Mouse (Mus musculus) Muller cell, postnatal 12 days (primary cell): ENCODE measurements around the gene Gm28048.

ENCODE experiments used
- DNase-seq: peaks from one replicate; pipeline ENCODE4 v3.0.0-alpha.2; 2015; ENCODE audit errors: inconsistent ontology term

The Gm28048 gene

DNA sequence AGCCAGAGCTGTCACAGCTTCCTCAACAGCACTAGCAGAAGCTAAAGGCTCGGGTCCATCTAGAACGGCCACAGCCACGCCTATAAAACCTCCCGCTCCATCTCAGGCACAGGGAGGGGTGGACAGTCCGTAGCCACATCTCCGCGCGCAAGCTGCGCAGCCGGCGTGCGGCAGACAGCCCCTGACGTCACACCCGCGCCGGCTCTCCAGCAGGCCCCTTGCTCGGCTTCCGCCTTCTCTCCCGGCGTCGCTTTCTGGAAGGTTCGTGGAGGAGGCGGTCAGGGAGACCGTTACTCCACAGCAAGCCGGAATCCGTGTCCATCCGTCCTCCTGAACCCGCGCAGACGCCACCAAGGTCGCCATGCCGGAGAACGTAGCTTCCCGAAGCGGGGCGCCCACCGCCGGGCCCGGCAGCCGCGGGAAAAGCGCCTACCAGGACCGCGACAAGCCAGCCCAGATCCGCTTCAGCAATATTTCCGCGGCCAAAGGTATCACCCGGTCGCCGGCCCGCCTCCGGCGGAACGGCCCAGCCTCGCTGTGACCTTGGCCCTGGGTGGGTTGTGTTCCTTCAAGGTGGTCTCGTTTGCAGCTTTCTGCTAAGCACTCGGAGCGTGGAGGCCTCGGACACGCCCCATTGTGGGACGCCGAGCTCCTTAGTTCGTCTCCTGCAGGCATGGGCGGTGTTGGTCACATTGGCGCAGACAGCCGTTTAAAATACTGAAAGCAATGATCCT lies 8.7 kb upstream of the Gm28048 start, which contains the start of gene Cct4:
TSS of gene Cct4 (plus strand) at position 127 of the 734 bp plus-strand sequence.
- peak; percentile 95 for DNase-seq

DNA sequence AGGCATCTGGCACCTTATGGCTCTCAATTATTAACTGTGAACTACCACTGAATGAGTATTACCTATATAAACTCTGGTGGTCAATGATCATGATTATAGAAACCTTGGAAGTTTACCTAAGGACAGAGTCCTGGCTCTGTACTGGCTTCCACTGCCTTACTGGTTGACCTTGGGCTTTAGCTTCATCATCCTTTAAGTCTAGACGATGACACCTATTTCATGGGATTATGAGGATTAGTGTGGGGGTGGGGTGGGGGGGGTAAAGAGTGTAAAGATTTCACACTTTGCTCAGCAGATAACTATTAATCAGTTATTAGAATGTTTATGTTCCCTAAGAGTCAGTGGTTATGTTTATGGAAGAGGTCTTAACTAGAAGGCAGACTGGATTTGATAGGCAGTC lies 7.9 kb upstream of the Gm28048 start:
- DNase-seq = no peak

DNA sequence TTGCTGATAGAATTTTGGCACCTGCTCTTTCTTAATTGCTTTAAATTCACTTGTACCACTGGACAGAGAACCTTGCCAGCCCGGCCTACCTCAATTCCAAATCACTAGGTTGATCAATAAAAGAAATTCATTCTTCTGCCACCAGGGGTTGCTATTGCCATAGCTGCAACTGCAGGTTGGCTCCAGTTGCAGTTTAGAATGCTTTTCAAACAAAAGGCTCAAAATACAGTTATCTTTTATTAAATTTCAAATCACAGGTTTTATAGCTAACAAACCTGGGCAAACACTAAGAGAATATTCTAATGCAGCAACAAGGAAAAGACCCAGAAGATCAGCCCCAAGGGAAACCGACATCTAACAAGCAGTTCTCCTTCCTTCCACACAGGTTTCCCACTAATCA lies 5.5 kb upstream of the Gm28048 start:
- DNase-seq = peak; percentile 42

DNA sequence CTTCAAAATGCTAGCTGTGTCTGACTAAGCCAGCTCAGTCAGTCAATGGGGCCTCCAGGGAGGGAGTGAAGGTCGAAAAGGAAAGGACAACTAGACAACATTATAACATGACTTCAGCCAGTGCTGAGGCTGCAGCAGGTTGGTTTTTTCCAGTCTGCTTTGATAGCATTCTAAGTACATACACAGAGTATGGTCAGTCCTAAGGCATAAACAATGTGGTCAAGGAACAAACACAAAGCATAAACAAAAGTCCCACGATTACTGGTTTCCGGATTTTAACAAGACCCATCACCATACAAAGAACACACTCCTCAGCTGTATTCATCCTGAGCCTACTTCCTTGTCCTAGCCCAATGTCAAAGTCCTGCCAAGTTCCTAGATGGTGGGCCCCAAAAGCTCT lies 3.6 kb upstream of the Gm28048 start:
- no peak for DNase-seq

DNA sequence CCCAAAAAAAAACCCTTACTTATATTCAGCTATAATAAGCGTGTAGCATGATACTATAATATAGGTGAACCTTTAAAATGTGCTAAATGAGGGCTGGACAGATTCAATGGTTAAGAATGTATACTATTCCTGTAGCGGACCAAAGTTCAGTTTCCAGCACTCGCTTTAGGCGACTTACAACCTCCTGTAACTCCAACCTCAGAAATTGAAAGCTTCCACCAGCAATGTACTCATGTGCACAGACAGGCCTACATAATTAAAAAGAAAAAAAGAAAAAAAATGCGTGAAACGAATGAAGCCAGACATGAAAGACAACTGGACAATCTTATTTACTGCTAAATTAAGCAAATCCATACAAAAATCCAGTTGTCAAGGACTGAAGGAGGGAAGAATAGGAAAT lies 956 bp upstream of the Gm28048 start:
- no peak for DNase-seq

DNA sequence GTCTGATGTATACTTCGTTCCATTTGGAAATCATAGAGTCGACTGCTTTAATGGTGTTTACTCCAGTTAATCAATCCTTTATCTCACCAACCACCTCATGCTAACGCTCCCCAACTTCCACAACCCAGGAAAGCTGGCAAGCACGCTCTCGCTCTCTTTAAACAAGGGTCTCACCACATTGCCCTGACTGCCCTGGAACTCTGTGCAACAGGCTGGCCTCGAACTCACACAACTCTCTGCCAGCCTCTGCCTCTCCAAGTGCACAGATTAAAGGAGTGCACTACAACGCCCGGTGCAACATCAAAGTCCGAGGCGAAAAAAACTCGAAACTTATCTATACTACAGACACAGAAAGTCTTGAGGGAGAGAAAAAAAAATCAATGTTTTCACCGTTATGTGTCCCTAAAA lies 343 bp downstream of the Gm28048 start:
- DNase-seq = no peak

DNA sequence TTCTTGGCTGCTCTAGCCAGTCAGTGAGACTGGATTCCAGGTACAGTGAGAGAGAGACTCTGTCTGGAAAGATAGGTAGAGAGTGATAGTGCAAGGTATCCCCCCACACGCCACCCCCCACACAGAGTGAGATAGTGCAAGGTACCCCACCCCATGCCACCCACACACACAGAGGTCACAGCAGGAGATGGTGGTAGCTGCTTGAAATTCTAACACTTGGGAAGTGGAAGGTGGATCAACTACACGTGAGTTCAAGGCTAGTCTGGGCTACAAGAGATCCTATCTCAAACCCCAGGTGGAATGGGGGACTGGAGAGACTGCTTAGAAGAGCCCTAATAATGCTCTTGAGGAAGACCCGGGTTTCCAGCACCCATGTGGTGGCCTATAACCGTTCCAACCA lies 849 bp downstream of the Gm28048 start:
- no peak for DNase-seq

DNA sequence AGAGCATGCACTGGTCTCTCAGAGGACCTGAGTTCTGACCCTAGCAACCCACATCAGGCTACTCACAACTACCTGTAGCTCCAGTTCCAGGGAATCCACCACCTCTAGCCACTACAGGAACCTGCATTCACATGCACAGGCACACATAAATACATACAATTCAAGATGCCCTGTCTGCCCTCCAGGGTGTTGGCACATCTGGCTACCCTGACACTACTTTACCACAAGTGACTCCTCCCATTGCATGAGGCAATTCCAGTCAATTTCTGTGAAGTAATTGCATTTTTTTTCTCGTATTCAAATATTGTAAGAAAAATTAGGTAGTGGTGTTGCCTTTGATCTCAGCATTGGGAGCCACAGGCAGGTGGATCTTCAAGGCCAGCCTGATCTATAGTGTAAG lies 2.7 kb downstream of the Gm28048 start:
- no peak for DNase-seq

DNA sequence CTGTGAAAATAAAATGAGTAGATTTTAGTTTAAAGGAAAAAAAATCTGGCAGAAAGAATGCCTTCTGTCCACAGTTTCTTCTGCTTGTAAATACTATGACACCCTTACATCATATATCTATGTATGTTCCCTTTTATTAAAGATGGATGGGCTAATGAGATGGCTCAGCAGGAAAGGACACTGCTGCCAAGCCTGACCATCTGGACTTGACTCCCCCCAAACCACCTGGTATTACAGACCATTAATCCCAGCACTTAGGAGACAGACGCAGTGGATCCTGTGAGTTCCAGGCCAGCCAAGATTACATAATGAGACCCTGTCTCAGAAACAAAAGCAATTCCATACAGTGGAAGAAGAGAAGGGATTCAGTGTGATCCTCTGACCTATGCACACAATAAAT lies 3.2 kb downstream of the Gm28048 start:
- DNase-seq = no peak

DNA sequence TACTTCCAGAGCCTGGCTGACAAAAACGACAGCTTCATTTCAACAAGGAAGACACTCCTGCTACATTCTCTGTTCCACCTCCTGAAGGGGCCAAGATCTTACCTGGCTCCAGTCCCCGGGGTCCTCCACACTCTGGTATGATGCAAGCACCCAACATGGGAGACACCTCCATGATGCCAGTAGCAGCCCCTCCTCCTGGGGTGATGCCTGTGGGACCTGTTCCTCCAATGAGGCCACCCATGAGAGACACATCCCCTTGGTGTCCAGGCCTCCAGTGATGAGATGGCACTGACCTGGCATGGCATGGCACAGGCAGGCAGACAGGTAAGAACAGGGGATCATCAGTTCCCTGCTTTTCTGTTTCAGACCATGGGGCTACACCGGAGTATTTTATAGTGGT lies 3.7 kb downstream of the Gm28048 start:
- no peak for DNase-seq

DNA sequence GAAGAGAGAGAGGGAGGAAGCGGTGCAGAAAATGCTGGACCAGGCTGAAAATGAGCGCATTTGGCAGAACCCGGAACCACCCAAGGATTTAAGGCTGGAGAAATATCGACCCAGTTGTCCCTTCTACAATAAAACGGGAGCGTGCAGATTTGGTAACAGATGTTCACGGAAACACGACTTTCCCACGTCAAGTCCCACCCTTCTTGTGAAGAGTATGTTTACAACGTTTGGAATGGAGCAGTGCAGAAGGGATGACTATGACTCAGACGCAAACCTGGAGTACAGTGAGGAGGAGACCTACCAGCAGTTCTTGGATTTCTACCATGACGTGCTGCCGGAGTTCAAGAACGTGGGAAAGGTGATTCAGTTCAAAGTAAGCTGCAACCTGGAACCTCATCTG lies 8.3 kb downstream of the Gm28048 start:
- peak; percentile 30 for DNase-seq

DNA sequence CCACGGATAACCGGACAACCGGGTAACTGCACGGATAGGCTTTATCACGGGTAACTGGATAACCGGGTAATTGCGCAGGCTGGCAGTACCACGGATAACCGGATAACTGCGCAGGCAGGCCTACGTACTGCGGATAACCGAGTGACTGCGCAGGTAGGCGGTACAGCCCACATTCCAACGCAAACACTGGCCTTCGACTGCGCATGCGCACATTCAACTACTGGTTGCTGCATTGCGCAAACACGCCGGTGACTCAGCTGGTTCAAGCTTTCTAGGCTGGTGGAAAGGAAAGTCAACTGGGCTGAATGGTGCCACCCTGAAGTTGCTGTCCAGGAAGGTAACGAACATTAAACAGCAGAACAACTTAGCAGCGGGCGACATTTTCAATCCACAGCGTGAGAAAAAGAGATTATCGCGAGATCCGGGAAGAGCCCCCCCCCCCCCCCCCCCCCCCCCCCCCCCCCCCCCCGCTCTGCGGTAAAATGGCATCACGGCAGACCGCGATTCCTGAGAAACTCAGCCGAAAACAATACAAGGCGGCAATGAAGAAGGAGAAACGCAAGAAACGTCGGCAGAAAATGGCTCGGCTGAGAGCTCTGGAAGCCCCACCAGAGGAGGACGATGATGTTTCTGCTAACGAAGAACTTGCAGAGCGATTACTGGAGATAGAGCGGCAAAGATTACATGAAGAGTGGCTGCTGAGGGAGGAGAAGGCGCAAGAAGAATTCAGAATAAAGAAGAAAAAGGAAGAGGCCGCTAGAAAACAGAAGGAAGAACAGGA lies 9.0 kb downstream of the Gm28048 start:
- peak; percentile 76 for DNase-seq

DNA sequence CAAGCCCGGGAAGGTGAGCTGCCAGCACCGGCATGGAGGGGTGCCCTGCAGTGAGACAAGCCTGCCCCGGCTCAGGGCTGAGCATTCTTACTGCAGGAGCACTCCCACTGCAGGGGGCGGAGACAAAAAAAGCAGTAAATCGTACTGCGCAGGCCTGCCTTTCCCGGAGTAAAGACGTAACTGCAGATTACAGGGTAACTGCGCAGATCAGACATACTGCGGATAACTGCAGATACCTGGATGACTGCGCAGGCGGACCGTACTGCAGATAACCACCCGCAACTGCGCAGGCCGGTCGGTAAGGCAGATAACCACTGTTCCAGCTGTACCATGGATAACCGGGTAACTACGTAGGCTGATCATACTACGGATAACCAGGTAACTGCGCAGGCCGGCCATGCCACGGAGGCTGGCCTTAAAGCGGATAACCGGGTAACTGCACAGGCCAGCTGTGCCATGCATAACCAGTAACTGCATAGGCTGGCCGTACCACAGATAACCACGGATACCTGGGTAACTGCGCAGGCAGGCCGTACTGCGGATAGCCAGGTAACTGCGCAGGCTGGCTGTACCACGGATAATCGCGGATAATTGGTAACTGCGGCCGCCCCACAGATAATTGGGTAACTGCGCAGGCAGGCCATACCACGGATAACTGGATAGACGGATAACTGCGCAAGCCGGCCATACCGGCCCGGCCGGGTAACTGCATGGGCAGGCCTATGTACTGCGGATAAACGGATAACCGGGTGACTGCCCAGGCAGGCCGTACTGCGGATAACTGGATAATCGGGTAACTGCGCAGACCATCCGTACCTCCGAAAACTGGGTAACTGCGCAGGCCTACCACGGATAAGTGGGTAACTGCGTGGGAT lies 9.8 kb downstream of the Gm28048 start, which contains the start of gene Zrsr1:
TSS of gene Zrsr1 (plus strand) at position 171 of the 875 bp plus-strand sequence.
- peak; percentile 56 for DNase-seq

DNA sequence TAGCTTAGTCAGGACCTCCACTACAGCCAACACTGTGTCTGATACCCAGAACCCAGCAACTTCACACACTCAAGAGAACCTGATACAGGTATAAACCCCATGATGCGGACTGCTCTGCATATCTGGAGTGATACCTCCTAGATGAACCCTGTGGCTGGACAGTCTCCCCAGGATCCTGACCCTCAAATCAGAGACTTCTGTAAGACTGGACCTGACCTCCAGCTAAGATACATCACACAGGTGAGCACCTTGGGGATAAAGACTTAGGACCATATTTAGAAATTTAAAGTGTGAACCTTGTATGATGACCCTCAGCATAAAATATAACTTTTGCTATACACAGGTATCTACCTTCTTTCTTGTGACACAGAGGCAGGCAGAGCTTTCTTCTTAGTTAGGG lies 11.3 kb downstream of the Gm28048 start:
- no peak for DNase-seq

DNA sequence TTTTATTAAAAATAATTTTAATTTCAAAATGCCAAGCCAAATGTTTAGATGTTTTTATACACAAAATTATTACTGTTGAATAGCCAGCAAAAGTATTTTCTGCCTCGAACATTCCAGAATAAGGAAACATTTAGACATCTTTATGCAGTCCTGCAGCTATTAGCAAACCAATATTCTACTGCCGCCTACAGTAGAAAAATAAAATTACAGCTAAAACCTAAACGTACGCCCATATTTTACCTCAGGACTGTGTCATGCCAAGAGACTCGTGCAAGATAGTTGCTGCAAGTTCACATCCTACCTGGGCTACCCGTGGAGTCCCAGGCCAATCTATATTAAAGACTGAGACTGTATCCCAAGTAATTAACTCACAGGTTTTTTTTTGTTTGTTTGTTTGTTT lies 12.4 kb downstream of the Gm28048 start:
- no peak for DNase-seq

DNA sequence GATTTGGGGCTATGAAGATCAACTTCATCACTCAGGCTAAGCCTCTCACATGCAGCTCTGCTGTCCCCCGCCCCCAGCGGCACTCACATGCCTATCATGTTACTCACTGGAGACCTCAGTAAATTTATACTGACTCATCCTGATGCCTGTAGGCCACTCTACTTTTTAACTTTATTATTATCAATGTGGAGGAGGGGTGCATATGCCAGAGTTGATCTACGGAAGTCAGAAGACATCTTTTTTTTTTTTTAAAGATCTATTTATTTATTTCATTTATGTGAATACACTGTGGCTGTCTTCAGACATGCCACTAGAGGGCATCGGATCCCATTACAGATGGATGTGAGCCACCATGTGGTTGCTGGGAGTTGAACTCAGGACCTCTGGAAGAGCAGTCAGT lies 16.4 kb downstream of the Gm28048 start:
- DNase-seq = peak; percentile 87

DNA sequence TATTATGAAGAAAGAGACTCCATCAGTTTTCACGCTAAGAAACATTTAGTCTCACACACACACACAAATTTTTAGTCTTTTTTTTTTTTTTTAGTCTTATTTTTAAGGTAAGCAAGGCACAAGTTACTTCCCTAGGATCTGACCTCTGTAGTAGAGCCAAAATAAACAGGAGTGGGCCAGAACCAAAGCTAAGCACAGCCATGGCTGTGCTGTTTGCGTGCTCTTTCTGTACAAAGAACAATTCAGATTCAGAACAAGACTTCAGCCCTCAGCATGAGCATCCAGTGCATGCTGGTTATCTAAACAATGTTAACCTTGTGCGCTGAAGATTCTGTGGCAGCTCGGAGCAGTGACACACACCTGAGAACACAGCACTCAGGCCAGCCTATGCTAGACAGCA lies 17.5 kb downstream of the Gm28048 start:
- DNase-seq = no peak

DNA sequence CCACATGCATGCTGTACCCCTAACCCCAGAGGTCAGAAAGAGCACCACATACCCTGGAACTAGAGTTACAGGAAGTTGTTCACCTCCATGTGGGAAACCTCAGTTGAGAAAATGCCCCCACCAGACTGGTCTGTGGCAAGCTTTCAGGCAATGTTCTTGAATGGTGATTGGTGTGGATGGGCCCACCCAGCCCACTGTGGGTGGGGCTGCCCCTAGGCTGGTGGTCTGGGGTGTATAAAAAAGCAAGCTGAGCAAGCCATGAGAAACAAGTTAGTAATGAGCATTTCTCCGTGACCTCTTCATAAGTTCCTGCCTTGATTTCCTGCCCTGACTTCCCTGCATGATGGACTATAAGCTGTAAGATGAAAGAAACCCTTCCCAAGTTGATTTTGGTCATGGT lies 19.8 kb downstream of the Gm28048 start:
- no peak for DNase-seq

DNA sequence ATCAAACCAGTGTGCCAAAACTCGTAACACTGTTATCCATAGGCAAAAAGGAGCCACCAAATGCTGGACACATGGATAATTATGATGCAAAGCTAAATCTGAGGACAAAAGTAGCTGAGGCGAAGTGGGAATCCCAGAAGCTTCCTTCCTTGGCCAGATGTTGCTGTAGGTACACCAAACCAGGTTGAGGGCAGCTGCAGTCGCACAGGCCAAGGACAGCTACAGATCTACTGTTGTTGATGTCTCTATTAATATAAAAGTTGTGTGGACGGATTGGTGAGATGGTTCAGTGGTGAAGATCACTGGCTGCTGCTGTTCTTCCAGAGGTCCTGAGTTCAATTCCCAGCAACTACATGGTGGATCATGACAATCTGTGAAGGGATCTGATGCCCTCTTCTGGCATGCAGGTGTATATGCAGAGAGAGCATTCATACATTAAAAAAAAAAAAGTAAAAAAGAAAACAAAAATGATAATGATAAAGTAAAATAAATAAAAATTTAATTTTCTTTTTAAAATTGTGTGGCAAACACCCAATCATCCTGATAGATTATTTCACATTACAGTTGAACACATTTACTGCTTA lies 24.0 kb downstream of the Gm28048 start:
- DNase-seq = no peak

DNA sequence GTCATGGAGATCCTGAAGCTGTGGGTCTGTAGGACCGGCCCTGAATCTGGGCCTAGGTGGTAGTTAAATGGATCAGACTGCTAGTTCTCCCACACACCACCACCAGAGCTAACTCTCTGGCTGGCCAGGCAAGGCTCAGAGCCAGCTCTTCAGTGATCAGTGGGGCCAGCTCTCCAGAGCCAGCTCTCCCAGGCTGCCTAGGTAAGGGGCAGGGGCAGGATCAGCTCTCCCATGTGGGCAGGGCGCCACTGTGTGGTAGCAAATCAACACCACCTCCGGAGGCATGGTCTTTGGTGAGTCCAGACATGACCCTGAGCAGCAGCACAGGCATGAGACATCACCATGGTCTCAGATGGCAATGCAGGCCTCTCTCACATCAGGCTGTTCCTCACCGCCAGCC lies 25.1 kb downstream of the Gm28048 start:
- peak; percentile 70 for DNase-seq

DNA sequence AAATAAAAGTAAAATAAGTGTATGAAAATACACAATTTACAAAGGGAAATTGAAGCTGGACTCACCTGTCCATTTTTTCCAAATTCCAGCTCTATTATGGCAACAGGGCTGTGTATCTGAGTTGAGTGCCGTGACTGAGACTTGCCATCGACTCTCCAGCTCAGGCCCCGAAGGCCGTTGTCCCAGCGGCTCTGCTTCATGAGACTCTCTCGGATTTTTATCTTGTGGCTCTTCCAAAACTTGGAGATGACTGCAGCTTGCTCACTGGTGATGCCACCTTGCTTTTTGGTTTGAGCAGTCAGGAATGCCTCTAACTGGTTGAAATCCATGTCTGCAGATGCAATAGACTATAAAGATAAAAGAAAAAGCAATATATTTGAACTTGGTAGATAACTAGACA lies 25.5 kb downstream of the Gm28048 start:
- DNase-seq = no peak

DNA sequence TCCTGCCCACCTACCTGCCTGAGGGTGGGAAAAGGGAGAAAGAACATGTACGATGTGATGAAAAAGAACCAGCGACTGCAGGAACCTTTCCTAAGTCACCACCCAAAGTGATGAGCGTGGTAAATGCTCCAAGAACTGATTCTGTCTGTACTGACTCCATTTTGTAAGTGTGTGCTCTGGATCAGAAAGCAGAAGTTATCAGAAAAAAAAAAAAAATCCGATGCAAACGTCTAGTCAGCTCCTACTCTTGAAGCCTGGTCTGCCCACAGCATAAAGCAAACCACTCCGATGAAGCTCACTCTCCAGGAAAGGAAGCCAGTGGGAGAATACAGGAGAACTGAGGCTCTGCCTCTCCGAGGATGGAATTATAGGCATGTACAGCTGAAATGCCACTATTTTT lies 29.2 kb downstream of the Gm28048 start:
- no peak for DNase-seq
